Mouse (Mus musculus): ENCODE results near the gene Slc17a7.

- TF ChIP-seq TAL1 (IDR thresholded peaks at IDR 0.05; ENCODE audit: low read length) (no peak), GATA1 (IDR thresholded peaks at IDR 0.05; ENCODE audit: low read length) (no peak)
These were observed 38.9 kb downstream of the Slc17a7 start for GRCm38 (mm10) chr7:45202654-45203053.
